Mouse (Mus musculus) hindbrain, embryonic 13.5 days (tissue): ENCODE data around the gene Stau1. TPM values are rescaled to one million over a fixed set of nuclear protein-coding genes. Genes with fewer than 3 reads are reported as not detected.
A peak's percentile ranks its signal among the peaks of the same experiment; 100 is the strongest.

Experiments used
- ATAC-seq: fragments of 200-750 bp; cut with Nextera tagmentation; 2 replicates; pipeline ENCODE4 v1.8.0; 2017; ENCODE audit warnings: moderate TSS enrichment; ENCODE audit not compliant: low FRiP score
- H3K27ac ChIP-seq: fragments of 300-500 bp; sonication (generic); 2 replicates; pipeline ENCODE4 v1.5.1; 2015; ENCODE audit warnings: inconsistent platforms, mild to moderate bottlenecking, moderate library complexity
- H3K27me3 ChIP-seq: fragments of 300-500 bp; sonication (generic); 2 replicates; pipeline ENCODE4 v1.6.1; 2015; ENCODE audit warnings: mild to moderate bottlenecking, inconsistent platforms
- H3K36me3 ChIP-seq: fragments of 300-500 bp; sonication (generic); 2 replicates; pipeline ENCODE4 v1.6.1; 2015; ENCODE audit warnings: mild to moderate bottlenecking, inconsistent platforms
- H3K4me1 ChIP-seq: fragments of 300-500 bp; sonication (generic); replicated peaks from 2 replicates; pipeline ENCODE4 v1.6.1; 2015; ENCODE audit warnings: inconsistent platforms
- H3K4me2 ChIP-seq: fragments of 300-500 bp; sonication (generic); 2 replicates; pipeline ENCODE4 v1.6.1; 2015; ENCODE audit warnings: inconsistent platforms, mild to moderate bottlenecking, moderate library complexity
- H3K4me3 ChIP-seq: fragments of 300-500 bp; sonication (generic); 2 replicates; pipeline ENCODE4 v1.5.1; 2015; ENCODE audit warnings: mild to moderate bottlenecking, inconsistent platforms
- H3K9ac ChIP-seq: fragments of 300-500 bp; sonication (generic); 2 replicates; pipeline ENCODE4 v1.6.1; 2015; ENCODE audit warnings: mild to moderate bottlenecking, inconsistent platforms
- H3K9me3 ChIP-seq: fragments of 300-500 bp; sonication (generic); 2 replicates; pipeline ENCODE4 v1.6.1; 2016; ENCODE audit warnings: inconsistent platforms
- WGBS: fragments of 180-500 bp; shearing (Covaris S2); methylation state at CpG from one replicate; pipeline ENCODE4 v1.1.7; 2015; 5-methylcytosine and 5-hydroxymethylcytosine counted together
- polyA plus RNA-seq: library from polyadenylated mRNA; unstranded; fragments of >200 nt; fragmentation: Nextera tagmentation; extraction: Ambion mirVana; gene quantifications from 2 replicates; pipeline ENCODE4 v1.2.1, GENCODE M21; 2015

The Stau1 gene
- polyA plus RNA-seq, 1 experiment from 2014 or later, result 113 TPM

GRCm38 (mm10) chr2:166977490-166977889 is 18.6 kb downstream of the Stau1 start:
- Histone ChIP-seq H3K4me1 (peaks cover 41% of the 10 kb centered on the region), H3K4me3 (no peak overlapping the region), H3K27ac (peak overlapping the region; percentile 18; the same call in 1 of the 2 replicates)

DNA sequence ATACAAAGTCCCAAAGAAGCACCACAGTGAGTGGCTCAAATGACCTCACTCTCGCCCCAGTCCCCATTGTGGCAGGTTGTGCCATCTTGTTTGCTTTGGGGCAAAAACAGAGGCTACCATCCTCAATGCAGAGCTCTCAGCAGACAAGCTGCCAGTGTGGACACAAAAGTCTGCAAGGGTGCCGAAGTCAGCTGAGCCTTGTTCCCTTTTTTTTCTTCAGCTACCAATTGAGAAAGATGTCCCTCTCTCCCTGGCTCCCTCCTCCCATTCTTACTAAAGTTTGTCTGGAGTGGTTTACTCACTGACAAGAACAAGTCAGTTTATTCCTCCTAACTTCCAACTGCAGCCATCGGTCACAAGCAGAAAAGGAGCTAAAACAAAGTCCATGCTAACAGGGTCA is 19.7 kb downstream of the Stau1 start:
- Histone ChIP-seq H3K9me3 (no peaks in the 10 kb centered on the region), H3K27me3 (no peaks in the 10 kb centered on the region), H3K27ac (peak overlapping the region; percentile 8), H3K4me1 (peaks cover 41% of the 10 kb centered on the region), H3K36me3 (no peaks in the 10 kb centered on the region), H3K4me3 (no peak overlapping the region), H3K4me2 (no peak overlapping the region), H3K9ac (no peak overlapping the region)
- ATAC-seq, result no peak
- 77% methylated on average over 3 of the region's 3 CpGs for WGBS

More at GRCm38 (mm10) chr2:166977490-166977889, 18.6 kb downstream of the Stau1 start:
- H3K9ac ChIP-seq, result no peak overlapping the region
- ATAC-seq, result no peak
- H3K4me2 ChIP-seq, result no peak overlapping the region
- no peaks in the 10 kb centered on the region for H3K9me3 ChIP-seq
- no peaks in the 10 kb centered on the region for H3K27me3 ChIP-seq
- 73% methylated on average over 3 of the region's 3 CpGs for WGBS
- H3K36me3 ChIP-seq, result no peaks in the 10 kb centered on the region

- Histone ChIP-seq H3K9me3 (no peaks in the 10 kb centered on the region), H3K27ac (peak overlapping the region; percentile 19; the same call in 1 of the 2 replicates), H3K9ac (no peak overlapping the region), H3K4me3 (no peak overlapping the region), H3K4me1 (peaks cover 41% of the 10 kb centered on the region), H3K4me2 (no peak overlapping the region), H3K27me3 (no peaks in the 10 kb centered on the region), H3K36me3 (no peaks in the 10 kb centered on the region)
- no peak for ATAC-seq
- WGBS, result 79% methylated on average over 6 of the region's 6 CpGs
Measured at GRCm38 (mm10) chr2:166974177-166974872, 21.8 kb downstream of the Stau1 start.

DNA sequence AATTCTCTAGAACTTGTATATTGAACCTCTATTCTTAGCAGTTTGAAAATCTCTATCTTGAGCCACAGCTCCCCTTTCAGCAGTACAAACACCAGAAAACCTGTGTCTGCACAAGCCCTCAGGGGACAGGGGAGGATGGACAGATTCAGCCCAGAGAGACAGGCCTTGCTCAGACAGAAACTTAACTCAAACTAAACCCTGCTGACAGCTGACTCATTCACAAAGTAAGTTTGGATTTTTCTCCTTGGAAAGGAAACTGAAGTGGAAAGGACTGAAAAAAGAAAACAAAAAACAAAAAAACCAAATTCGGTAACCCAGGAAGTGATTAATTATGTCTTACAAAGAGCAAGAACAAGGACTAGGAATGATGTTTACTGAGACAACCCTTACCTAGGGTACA is 22.9 kb downstream of the Stau1 start:
- Histone ChIP-seq H3K9me3 (no peaks in the 10 kb centered on the region), H3K4me1 (peaks cover 41% of the 10 kb centered on the region), H3K36me3 (no peaks in the 10 kb centered on the region), H3K27ac (no peak overlapping the region), H3K27me3 (no peaks in the 10 kb centered on the region), H3K9ac (no peak overlapping the region), H3K4me2 (no peak overlapping the region), H3K4me3 (no peak overlapping the region)
- 78% methylated on average over 1 of the region's 1 CpGs for WGBS
- ATAC-seq, result no peak

GRCm38 (mm10) chr2:166964773-166965172 is 31.3 kb downstream of the Stau1 start:
- no peaks in the 10 kb centered on the region for H3K9me3 ChIP-seq
- H3K4me2 ChIP-seq, result no peak overlapping the region
- 93% methylated on average over 2 of the region's 2 CpGs for WGBS
- no peak overlapping the region for H3K4me3 ChIP-seq
- H3K36me3 ChIP-seq, result peaks cover 17% of the 10 kb centered on the region
- H3K9ac ChIP-seq, result no peak overlapping the region
- ATAC-seq, result no peak
- H3K27me3 ChIP-seq, result no peaks in the 10 kb centered on the region
- H3K4me1 ChIP-seq, result no peaks in the 10 kb centered on the region
- H3K27ac ChIP-seq, result no peak overlapping the region

DNA sequence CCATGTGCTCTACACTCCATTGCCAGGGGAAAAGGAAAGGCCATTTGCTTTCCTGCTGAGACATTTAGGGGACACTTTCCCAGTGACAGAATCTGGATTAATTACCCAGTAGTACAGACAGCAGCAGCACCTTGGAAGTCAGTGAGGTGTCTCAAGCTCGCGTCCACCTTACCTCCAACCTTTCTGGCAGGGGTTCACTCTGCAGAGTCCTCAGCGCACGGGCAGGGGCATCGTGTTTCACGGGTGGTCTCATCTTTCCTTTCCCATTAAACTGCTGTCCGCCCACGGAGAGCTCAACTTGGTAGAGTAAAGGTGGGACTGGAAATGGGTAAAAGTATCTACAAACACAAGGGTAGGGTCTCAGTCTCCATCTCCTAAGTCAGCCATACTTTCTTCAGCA is 32.8 kb downstream of the Stau1 start:
- H3K4me1 ChIP-seq, result no peaks in the 10 kb centered on the region
- peaks cover 32% of the 10 kb centered on the region for H3K36me3 ChIP-seq
- no peak overlapping the region for H3K27ac ChIP-seq
- no peaks in the 10 kb centered on the region for H3K9me3 ChIP-seq
- H3K4me2 ChIP-seq, result no peak overlapping the region
- no peak overlapping the region for H3K9ac ChIP-seq
- H3K27me3 ChIP-seq, result no peaks in the 10 kb centered on the region
- no peak overlapping the region for H3K4me3 ChIP-seq
- WGBS, result 84% methylated on average over 8 of the region's 8 CpGs
- no peak for ATAC-seq

DNA sequence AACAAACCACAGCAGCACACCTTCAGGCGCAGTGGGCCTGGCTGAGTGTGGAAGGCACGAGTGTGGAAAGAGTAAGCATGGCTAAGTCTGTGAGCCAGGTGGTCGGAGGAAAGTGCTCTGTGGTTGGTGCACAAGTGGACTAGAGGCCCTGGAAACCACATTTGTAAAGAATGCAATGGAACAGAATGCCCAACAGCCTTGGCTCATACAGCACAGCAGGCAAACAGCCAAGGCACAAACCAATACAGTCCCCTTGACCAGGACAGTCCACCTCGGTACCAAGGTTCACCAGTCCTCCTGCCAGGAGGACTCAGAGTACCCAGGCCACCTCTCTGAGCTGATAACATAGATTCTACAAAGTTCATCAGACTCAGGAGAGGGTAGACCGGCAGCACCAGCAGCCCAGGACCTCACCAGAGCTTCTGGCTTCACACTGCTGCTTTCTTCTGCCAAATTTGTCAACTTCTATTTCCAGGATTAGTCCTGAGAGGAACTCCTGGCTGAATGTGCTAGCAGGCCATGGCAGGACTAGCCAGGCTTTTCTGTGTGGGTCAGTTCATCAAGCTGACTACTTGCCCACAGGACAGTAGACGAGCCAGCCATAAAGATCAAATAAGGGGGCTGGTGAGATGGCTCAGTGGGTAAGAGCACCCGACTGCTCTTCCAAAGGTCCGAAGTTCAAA is 35.3 kb downstream of the Stau1 start:
- WGBS, result 91% methylated on average over 8 of the region's 8 CpGs

GRCm38 (mm10) chr2:166956805-166957204 is 39.3 kb downstream of the Stau1 start:
- no peak for ATAC-seq
- Histone ChIP-seq H3K9me3 (no peaks in the 10 kb centered on the region), H3K4me2 (no peak overlapping the region), H3K4me3 (no peak overlapping the region), H3K4me1 (no peaks in the 10 kb centered on the region), H3K9ac (no peak overlapping the region), H3K27ac (no peak overlapping the region), H3K36me3 (peaks cover 88% of the 10 kb centered on the region), H3K27me3 (no peaks in the 10 kb centered on the region)
- 71% methylated on average over 7 of the region's 7 CpGs for WGBS

More for the DNA sequence above, 35.3 kb downstream of the Stau1 start:
- Histone ChIP-seq H3K27me3 (no peaks in the 10 kb centered on the region), H3K4me1 (no peaks in the 10 kb centered on the region), H3K9me3 (no peaks in the 10 kb centered on the region), H3K4me2 (no peak overlapping the region), H3K36me3 (peaks cover 55% of the 10 kb centered on the region), H3K4me3 (no peak overlapping the region), H3K9ac (no peak overlapping the region), H3K27ac (no peak overlapping the region)
- ATAC-seq, result no peak

DNA sequence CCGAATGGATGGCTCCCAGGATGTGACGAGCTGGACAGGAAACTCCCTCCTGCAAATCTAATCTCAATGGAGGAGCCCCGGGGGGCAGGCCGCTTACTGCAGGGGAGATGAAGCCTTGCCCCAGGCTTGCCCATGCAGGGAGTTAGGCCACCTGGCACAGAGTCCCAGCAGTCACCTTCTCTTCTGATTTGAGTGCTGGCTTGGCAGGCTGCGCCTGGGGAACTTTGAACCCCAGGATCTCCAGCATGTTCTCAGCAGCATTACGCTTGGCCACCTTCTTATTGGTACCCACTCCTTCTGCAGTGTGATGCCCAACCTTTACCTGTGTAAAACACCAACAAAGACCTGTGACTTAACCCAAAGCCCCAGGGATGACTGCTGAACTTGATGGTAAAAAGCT is 43.9 kb downstream of the Stau1 start:
- WGBS, result 91% methylated on average over 6 of the region's 6 CpGs
- no peaks in the 10 kb centered on the region for H3K4me1 ChIP-seq

GRCm38 (mm10) chr2:166950853-166951648 is 45.0 kb downstream of the Stau1 start:
- H3K4me3 ChIP-seq, result no peak overlapping the region
- ATAC-seq, result no peak
- no peaks in the 10 kb centered on the region for H3K4me1 ChIP-seq
- no peaks in the 10 kb centered on the region for H3K9me3 ChIP-seq
- no peak overlapping the region for H3K4me2 ChIP-seq
- no peak overlapping the region for H3K9ac ChIP-seq
- peaks cover 97% of the 10 kb centered on the region for H3K36me3 ChIP-seq
- no peak overlapping the region for H3K27ac ChIP-seq
- WGBS, result 77% methylated on average over 14 of the region's 14 CpGs
- H3K27me3 ChIP-seq, result no peaks in the 10 kb centered on the region

More for the DNA sequence above, 43.9 kb downstream of the Stau1 start:
- Histone ChIP-seq H3K9me3 (no peaks in the 10 kb centered on the region), H3K4me3 (no peak overlapping the region), H3K27me3 (no peaks in the 10 kb centered on the region), H3K27ac (no peak overlapping the region), H3K9ac (no peak overlapping the region), H3K36me3 (peaks cover 98% of the 10 kb centered on the region), H3K4me2 (no peak overlapping the region)
- ATAC-seq, result no peak

- WGBS, result 90% methylated on average over 10 of the region's 10 CpGs
- no peak overlapping the region for H3K4me2 ChIP-seq
- H3K27me3 ChIP-seq, result no peaks in the 10 kb centered on the region
- no peak for ATAC-seq
- H3K4me3 ChIP-seq, result no peak overlapping the region
- no peak overlapping the region for H3K27ac ChIP-seq
- no peaks in the 10 kb centered on the region for H3K9me3 ChIP-seq
- peaks cover 91% of the 10 kb centered on the region for H3K36me3 ChIP-seq
- H3K9ac ChIP-seq, result no peak overlapping the region
- H3K4me1 ChIP-seq, result no peaks in the 10 kb centered on the region
Measured at GRCm38 (mm10) chr2:166948936-166949335, 47.2 kb downstream of the Stau1 start.

GRCm38 (mm10) chr2:166948246-166948645 is 47.9 kb downstream of the Stau1 start:
- Histone ChIP-seq H3K27me3 (no peaks in the 10 kb centered on the region), H3K36me3 (peaks cover 91% of the 10 kb centered on the region)
- 68% methylated on average over 1 of the region's 1 CpGs for WGBS

More at GRCm38 (mm10) chr2:166948246-166948645, 47.9 kb downstream of the Stau1 start:
- H3K9me3 ChIP-seq, result no peaks in the 10 kb centered on the region
- H3K9ac ChIP-seq, result no peak overlapping the region
- H3K4me1 ChIP-seq, result no peaks in the 10 kb centered on the region
- H3K27ac ChIP-seq, result no peak overlapping the region
- no peak for ATAC-seq
- H3K4me2 ChIP-seq, result no peak overlapping the region
- no peak overlapping the region for H3K4me3 ChIP-seq
